9 mouse cellular contexts compared by ENCODE assay signal in the genomic region with DNA sequence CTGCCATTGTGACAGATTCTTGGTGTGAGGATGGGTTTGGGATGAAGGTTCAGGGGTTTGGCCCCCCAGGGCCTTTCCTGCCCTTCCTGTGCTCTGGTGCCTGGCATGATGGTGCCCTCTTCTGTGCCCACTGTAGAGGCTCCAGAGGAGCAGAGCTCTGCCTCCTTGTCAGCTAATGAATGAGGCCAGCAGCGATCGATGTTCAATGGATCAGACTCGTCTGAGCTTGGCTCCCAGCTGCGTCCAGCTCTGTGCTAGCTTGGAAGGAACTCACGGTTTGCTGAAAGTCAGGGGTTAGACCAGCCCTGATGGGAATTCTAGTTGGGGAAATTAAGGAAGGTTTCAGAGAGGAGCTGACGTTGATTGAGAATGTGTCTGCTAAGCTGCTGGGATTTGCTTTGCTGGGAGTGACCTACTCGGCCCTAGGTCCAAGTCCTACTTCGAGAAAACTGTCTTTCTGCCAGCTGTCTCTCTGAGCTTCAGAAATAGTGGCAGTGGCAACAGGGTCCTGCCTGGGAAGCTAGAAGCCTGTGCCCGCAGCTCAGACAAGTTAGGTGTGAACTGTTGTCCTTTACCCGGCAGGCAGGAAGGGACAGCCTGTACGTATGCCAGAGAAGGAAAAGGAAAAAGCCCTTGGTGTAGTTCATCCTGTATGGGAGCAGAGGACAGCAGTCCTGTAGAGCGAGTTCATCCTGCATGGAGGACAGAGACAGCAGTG.
A peak's percentile ranks its signal among the peaks of the same experiment; 100 is the strongest.
DNase-seq lines count a peak whose midpoint lies in the region; ATAC-seq and TF ChIP-seq lines count a peak whose summit lies in the region.
"Had no signal": no experiment of that assay in that cellular context is flagged by ENCODE, and none has a peak within 500 bp of the region (broad histone marks: within the 10 kb centered on the region; RNA-seq: fewer than 3 reads in every experiment).

No protein-coding gene starts in this region.

- peak overlapping the region; percentile 77; the same call in 1 of the 2 replicates for H3K27ac ChIP-seq in layer of hippocampus, adult 2 months
- H3K27ac ChIP-seq in forebrain, embryonic 14.5 days (ENCODE audit: low read depth, low read length): no peak overlapping the region
- H3K27ac ChIP-seq in neural tube, embryonic 13.5 days (replicated peaks): no peak overlapping the region; the same call in none of the 2 replicates
- H3K27ac ChIP-seq: macrophage had no signal

- no peak for DNase-seq in layer of hippocampus, adult 2 months (ENCODE audit: low spot score in 2 of 2)
- no peak for DNase-seq in layer of hippocampus, adult 8-10 months (ENCODE audit: low spot score in 2 of 2)
- DNase-seq in forebrain, embryonic 14.5 days (ENCODE audit: low spot score): no peak
- peak; percentile 62 for DNase-seq in kidney, postnatal 14 days
- DNase-seq in testis, postnatal 14 days (ENCODE audit: low spot score): no peak
- no peak for DNase-seq in layer of hippocampus, adult 9-10 months (ENCODE audit: low spot score)
- no peak for DNase-seq in frontal cortex, adult 2 months (ENCODE audit: extremely low spot score in 1 of 2, low spot score in 1 of 2)

- H3K4me2 ChIP-seq in forebrain, embryonic 14.5 days (ENCODE audit: low read length): peak overlapping the region; percentile 89
- peak overlapping the region; percentile 89 for H3K4me2 ChIP-seq in neural tube, embryonic 13.5 days

- H3K4me1 ChIP-seq in forebrain, embryonic 14.5 days (ENCODE audit: control insufficient read depth, insufficient read depth, low read length): peaks cover 44% of the 10 kb centered on the region
- H3K4me1 ChIP-seq in neural tube, embryonic 13.5 days (replicated peaks): peaks cover 93% of the 10 kb centered on the region

- no peaks in the 10 kb centered on the region for H3K27me3 ChIP-seq in forebrain, embryonic 14.5 days (replicated peaks; ENCODE audit: control insufficient read depth, insufficient read depth, low read length)
- H3K27me3 ChIP-seq in neural tube, embryonic 13.5 days: no peaks in the 10 kb centered on the region

- no peaks in the 10 kb centered on the region for H3K36me3 ChIP-seq in forebrain, embryonic 14.5 days (ENCODE audit: control insufficient read depth, insufficient read depth, low read length)
- H3K36me3 ChIP-seq in neural tube, embryonic 13.5 days: no peaks in the 10 kb centered on the region

- peak overlapping the region; percentile 57 for H3K4me3 ChIP-seq in layer of hippocampus, adult 2 months
- no peak overlapping the region for H3K4me3 ChIP-seq in forebrain, embryonic 14.5 days (ENCODE audit: low read depth, low read length)
- peak overlapping the region; percentile 56 for H3K4me3 ChIP-seq in neural tube, embryonic 13.5 days

- no peak for ATAC-seq in forebrain, embryonic 14.5 days
- no peak for ATAC-seq in neural tube, embryonic 13.5 days (ENCODE audit: low read depth)

- TF ChIP-seq CTCF in layer of hippocampus, adult 2 months (conservative IDR thresholded peaks at IDR 0.05): no peak

- no peaks in the 10 kb centered on the region for H3K9me3 ChIP-seq in forebrain, embryonic 14.5 days (replicated peaks; ENCODE audit: control insufficient read depth, low read length)
- H3K9me3 ChIP-seq in neural tube, embryonic 13.5 days: no peaks in the 10 kb centered on the region

- H3K9ac ChIP-seq in forebrain, embryonic 14.5 days (ENCODE audit: low read length): peak overlapping the region; percentile 84; the same call in 1 of the 2 replicates
- peak overlapping the region; percentile 81; the same call in 1 of the 2 replicates for H3K9ac ChIP-seq in neural tube, embryonic 13.5 days

- WGBS in forebrain, embryonic 14.5 days: 37% methylated on average over 12 of the region's 12 CpGs
- 46% methylated on average over 12 of the region's 12 CpGs for WGBS in neural tube, embryonic 13.5 days
